Mouse (Mus musculus) lung, postnatal 14 days (tissue): ENCODE results near the gene Tnnt2.
A peak's percentile ranks its signal among the peaks of the same experiment; 100 is the strongest.

Experiments used
- DNase-seq: peaks from one replicate; pipeline ENCODE4 v3.0.0; 2021

The Tnnt2 gene

DNA sequence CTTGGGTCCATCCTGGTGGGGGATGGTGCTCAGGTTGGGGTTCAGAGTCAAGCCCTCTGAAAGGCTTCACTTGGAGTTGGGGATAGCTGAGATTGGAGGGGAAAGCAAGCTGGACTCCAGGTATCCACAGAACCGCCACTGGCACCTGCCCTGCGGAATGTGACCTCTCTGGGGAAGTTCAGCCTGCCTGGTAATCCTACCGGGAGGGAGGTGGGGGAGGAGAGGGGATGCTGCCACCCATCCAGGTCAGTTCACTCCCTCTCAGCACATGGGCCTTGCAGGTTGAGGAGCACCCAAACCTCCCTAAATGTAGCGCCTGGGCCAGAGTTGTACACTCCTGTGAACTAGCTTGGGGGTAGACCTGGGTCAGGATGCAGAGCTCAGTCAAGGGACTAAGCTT is 19.9 kb downstream of the Tnnt2 start:
- no peak for DNase-seq

DNA sequence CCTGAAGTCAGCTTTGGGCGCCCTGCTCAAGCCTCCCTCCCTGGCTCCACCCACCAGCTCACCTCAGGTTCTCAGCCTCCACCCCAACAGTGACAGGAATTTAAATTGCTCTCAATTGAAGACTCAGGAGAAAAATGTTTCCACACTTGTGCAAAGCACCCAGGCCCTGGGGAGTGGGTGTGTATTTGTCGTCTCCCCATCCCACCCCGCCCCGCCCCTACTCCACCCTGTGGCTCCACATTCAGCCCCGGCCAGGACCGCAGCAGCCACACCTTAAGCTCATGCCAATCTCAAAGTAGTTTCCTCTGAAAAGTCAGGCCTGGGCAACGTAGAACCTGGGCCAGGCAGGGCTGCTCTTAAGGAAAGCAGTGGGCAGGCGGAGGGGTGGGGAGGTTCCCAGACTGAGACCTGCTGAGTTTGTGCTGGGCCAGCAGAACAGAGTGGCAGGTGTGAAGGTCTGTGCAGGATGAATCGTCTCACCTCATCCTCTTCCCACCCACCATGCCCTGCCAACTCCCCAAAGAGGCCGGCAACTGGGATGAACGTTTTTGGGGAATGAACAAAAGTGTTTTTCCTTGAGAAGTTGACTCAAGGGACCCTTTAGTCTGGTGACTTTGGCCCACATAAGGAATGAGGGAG is 21.1 kb downstream of the Tnnt2 start:
- no peak for DNase-seq

DNA sequence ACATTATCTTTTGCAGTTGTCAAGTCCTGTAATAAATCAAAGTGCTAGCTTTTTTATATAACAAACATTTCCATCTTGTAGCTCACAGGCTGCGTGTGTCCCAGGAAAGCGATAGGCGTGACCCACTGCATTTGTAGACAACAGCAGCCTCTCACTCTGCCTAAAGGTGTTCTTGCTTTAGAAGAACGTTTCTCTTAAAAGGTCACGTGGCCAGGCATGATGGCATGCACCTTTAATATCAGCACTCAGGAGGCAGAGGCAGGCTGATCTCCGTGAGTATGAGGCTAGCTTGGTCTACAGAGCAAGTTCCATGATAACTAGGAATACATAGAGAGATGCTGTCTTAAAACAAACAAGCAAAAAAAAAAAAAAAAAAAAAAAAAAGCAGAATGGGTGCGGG is 22.4 kb downstream of the Tnnt2 start:
- no peak for DNase-seq

DNA sequence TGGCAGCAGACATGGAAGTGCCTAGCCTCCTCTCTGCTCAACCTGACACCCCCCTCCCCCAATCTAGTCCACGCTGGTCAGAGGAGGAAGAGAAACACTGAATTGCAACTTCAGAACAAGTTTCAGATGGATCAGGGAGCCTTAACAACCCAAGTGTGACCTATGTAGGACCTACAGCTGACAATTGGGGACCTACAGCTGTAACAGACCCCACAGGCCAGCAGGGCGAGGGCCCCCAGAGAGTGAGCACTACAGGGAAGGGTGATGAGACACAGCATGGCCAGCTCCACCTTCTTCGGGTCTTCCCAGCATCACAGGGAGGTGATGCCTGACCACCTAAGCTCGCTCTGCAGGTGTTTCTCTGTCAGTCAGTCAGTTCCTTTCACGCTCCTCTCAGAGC is 24.9 kb downstream of the Tnnt2 start:
- no peak for DNase-seq

DNA sequence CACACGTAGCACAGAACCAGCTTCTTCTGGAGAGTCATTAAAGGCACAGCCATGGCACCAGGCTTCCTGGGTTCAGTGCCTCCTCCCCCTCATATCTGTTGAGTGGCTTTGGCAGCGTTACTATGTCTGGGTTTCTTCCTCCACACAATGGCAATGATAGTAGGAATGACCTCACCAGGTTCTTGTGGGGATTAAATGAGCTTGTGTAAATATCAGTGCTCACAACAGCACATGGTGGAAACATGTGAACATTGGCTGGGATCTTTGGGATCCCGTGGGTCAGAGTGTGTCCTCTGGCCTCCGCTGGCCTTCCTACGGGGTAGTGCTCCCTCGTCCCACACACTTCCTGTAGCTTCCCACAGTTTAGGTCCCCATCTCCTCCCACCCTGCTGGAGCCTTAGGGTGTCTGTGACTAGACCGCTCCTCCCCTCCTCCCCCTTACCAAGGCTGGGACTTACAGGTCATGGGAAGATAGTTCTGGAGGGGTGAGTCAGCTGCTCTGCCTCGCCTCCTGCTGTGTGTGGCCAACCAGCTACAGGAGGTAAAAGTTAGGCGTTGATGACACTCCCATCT is 25.9 kb downstream of the Tnnt2 start:
- no peak for DNase-seq

DNA sequence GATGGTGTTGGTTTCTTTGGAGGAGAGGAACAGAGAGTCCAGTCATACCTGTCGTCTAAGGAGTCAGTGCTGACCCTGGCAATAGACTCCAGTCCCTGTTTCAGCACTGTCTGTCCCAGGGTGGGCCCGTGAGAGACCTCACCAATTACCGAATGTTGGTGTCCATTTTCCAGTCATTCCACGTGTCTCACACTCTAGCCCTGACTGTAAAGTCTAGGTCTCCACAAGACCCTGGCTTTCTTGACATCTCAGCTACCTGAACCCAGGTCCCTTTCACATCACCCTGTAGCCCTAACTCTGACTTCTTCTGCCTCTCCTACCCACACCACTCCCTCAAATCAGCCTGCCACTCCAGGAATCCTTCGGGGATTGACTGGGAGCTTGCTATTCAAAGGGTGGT is 26.4 kb downstream of the Tnnt2 start:
- DNase-seq: no peak

DNA sequence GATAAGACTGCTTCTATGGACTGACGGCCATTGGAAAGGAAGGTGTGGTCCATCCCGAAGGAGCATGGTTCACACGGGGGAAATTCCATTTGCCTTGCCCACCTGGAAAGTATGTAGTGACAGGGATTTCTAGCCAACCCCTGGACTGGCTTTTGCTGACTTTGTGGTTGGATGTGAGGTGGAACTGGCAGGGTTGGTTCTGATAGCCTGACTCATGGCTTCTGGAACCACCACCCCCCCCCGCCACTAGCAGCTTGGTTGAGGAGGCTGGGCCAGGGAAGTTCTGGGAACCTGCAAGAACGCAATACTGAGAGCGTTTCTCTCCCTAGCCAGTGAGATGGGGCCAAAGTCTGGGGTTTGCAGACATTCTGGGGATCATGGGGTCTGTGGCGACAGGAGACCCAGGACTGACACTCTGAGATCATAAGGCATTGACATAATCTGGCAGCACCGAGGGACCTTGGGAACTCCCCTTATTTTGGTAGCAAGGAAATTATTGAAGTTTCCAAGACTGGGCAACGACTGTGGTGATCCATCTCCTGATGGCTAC is 27.7 kb downstream of the Tnnt2 start:
- no peak for DNase-seq

DNA sequence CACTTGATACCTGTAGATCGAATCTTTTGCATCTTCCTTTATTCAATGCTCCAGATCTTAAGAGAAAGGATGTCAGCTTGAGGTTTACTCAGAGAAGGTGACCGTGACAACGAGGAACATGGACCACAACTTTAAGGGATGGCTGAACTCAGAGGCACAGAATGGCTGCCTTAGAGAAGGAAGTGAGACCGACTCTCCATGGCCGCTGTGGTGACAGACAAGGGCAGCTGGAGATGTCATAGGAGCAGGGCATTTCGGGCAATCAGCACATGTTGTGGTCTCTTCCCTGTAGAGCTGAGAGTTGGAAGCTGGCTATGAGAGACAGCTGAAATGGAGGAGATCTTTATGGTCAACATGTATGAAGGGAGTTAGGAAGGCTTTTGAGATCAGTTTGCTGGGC is 28.7 kb downstream of the Tnnt2 start:
- DNase-seq: no peak

DNA sequence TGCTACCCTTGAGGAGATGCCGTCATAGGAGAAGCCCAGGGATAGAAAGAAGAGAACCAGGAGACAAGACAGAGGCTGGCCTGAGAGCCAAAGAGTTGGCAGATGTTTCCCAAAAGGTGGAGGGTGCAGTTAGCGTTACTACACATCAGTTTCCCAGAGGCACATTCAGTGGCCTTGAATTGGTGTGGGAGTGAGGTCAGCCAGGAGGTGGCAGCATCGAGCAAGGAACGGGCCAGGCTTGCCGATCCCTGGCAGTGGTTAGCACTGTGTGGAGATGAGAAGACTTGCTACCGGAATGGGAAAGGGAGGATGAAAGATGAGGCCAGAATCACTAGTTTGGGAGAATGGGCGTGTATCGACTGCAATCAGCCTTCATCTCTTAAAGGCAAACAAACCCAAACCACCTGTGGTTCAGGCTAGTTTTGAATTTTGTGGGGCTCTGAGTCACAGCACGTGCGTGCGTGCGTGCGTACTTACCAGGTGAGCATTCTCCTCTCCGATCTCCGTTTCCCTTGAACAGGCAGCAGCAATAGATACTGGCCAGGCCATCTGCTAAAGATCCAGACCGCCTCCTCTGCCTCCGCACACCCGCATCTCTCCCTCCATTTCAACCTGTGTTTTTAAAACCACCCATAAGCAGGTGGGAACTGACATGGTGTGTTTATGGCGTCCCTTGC is 29.5 kb downstream of the Tnnt2 start:
- peak; percentile 87 for DNase-seq

DNA sequence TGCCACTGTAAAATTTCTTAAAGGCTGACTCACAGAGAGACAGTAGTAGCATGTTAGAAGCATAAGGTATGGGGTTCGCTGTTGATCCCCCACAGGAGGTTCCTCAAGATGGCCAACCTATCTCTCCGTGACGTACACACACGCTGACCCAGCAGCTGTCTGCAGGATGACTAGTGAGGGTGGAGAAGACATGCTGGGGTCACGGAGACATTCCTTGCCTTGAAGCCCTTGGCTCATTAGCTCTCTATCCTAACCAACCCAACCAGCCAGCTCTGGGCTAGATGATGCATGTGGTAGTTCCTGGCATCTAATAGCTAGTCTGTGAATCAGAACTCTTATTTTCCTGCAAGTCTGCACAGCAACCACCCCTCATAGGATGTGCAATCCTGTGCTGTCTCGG is 32.4 kb downstream of the Tnnt2 start:
- no peak for DNase-seq

DNA sequence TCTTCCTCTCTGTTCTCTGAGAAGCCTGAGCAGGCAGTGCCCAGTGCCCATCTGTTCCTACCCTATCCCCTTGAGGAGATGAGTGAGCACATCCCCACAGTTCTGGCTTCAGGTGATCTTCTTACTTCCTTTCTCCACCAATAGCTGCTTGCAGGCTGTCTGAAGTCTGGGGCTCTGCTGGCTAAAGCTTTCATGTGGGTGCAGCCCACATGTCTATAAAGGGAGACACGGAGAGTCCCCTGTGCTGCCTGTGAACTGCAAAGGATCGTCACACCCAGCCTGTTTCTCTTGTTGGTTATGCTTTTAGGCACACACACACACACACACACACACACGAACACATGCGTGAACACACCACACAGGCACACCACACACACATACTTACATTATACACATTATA is 36.8 kb downstream of the Tnnt2 start:
- no peak for DNase-seq

DNA sequence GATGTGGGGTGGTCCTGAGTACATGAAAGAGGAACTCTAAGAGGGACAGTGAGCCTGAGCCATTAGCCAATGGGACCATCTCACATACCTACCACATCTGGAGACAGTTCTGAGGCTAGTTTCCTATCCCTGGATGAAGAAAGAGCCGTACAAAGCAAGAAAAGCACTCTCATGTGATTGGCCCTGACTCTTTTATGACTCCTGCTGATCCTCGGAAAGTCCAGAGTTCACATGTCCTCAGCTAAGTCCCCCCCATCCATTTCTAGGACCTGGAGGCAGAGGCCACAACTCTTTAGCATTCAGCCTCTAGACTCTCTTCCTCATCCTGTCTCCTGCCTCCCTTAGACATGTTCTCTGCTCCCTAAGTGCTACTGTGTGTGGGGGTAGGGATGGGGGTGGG is 41.1 kb downstream of the Tnnt2 start:
- no peak for DNase-seq

DNA sequence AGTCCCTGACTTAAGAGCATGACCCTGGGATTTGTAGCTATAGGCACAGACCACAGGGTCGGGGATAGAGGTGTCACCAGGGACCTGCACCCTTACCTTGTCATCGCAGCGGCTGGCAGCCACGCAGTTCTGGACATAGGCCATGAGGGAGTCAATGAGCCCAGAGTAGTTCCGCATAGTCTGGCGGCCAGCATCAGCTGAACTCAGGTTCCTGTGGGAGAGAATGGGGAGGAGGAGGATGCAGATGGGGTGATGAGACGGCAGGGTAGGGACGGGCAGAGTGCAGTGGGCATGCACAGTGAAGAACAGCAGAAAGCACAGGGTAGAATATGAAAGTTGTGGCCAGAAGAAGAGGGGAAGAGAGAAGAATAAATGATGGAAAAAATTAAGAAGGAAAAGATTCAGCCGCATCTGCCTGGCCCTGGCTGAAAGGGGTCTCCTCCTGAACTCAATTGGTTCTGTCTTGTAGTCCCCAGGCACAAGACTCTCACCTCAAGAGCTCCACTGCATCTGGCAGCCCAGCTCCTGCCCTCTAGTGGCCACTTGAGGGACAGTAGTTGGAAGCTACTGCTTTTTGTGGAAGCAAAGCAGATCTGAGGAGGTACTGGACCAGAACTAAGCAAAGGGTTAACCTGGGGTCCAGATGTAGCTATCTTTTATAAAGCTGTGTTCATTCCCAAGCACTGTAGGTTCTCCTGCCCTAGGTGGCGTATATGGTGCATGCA is 46.4 kb downstream of the Tnnt2 start:
- peak; percentile 70 for DNase-seq

DNA sequence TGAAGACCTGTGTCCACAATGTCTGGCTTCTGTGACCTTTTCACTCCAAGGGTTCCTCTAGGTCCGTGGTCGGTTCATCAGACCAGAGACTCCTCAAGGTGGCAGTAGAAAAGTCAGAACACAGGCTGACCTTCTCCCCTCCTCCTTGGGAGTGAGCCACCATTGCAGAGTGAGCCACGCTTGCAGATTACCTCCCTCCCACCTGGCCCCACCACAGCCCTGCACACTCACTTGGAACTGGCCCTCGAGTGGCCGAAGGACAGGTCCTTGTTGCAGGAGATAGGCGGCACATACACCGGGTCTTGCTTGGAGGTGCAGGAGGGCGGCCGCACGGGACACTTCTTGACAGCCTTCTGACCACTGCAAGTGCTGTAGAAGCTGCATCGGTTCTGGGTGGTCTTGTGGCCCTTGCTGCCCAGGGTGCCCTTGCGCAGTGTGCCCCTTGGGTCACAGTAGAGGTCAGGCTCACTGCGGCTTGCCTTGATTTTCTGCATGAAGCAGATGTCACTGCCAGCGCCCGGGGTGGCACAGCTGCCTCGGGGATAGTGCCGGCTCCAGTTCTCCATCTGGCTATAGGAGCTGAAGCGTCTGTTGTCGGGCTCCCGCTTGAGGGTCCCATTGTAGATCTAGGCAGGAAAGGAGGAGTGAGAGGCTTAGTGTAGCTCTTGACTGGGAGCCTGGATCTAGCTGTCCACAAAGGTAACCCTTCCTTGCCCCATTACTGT is 53.5 kb downstream of the Tnnt2 start:
- DNase-seq: no peak

DNA sequence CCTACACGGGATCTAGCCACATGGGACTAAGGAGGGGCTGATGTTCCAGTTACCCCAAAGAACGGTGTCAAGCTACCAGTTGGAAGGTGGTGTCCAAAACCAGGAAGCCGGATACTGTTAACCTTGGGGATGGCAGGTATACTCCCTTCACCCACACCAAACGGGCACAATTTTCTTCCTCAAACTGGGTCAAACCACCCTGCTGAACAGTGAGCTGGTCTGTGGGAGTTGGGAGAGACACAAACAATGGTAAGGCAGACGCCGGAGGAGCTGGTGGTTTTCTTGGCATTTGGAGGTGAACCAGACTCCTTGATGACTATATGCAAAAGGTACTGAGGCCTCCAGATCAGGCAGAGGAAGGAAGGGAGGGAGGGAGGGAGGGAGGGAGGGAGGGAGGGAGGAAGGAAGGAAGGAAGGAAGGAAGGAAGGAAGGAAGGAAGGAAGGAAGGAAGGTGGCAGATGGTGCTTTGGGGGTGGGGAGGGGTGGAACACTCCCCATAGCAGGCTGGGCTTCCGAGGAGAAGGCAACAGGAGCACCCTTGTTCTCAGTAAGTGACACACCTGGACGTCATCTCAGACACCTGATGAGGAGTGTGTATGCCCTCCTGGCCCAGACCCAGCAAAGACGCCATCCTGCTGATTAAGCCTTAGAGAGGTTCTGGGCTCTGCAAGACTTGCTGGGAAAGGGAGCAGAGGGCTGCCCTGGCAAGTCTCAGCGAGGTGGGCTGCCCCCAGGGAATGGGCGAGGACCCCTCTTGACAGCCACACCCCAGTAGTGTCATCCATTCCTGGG is 55.5 kb downstream of the Tnnt2 start:
- no peak for DNase-seq

DNA sequence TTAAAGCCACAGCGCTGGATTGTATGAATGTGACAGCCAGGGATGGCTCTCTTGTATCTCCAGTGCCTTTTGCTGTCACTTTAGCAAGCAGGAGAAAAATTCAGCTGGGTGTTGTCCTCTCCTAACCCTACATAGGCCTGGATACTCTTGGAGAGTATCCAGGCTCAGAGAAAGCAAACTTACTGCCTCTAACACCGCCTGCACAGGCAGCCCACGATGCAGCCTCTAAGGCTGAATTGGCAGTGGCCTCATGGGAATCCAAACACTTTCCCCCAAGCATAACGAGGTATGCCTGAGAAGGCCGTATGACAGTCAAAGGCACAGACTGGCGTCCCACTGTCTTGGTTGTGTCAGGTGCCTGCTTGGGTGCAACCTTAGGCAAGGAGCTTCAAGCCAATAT is 56.1 kb downstream of the Tnnt2 start:
- DNase-seq: no peak

DNA sequence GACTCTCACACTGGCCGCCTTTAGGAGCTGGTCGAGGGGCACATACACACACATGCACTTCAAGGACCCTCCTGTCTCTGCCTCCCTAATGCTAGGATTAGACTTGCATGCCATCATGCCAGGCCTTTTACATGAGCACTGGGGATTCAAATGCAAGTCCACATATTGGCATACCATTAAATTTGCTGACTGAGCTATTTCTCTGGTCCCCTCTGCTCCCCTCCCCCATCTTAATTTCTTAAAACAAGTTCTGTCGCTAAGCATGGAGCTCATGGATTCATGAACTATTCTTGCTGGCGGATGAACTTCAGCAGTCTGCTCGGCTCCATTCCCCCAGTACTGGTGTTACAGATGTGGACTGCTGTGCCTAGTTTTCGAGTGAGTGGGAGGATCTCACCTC is 56.6 kb downstream of the Tnnt2 start:
- DNase-seq: no peak

DNA sequence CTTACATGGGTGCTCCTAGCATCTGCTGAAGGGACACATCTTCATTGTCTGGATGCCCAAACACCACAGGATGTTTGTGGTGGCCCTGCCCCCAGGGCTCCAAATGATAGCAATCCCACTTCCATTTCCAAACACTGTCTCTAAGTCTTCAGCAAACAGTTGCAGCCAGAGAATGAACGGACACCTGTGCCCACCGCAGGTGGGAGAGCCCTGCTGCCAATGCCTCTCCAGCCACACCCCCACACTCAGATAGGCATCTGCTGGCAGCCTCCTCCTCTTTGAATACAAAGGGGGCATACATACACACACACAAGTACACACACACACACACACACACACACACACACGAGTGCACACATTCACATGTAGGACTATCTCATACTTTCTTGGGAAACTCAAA is 57.2 kb downstream of the Tnnt2 start:
- no peak for DNase-seq

DNA sequence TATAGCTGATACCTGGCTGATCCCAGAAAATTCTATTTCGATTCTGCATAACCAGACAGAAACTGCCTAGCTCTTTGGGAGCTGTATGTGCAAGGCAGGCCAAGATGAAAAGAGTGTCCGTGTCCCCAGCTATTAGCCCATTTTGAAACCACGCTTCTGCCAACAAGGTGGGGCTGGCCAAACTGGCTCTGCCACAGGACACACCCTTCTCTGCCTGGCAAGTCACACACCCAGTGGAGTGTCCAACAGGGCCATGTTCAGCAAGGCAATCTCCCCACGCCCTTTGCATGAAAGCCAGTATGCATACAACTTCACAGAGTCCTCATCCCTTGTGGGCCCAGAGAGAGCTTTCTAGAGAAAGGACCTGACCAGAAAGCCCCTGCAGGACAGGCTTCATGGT is 59.2 kb downstream of the Tnnt2 start:
- no peak for DNase-seq

DNA sequence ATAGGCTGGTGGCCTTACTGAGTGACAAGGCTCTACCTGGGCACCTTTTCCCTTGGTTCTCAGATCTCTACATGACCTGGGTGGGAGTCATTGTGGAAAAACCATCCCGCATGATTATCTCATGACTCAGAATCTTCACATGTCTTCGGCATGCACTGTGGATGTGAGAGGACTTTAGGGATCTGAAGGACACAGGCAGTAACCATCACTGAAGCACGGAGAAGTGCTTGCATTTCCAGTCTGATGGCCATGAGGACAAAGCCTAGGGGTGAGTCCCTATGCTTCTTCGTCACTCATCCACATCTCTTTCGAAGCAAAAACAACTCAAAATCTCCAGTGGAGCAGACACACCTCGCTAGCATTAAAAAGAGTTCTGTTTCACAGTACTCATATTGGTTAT is 63.1 kb downstream of the Tnnt2 start:
- no peak for DNase-seq

DNA sequence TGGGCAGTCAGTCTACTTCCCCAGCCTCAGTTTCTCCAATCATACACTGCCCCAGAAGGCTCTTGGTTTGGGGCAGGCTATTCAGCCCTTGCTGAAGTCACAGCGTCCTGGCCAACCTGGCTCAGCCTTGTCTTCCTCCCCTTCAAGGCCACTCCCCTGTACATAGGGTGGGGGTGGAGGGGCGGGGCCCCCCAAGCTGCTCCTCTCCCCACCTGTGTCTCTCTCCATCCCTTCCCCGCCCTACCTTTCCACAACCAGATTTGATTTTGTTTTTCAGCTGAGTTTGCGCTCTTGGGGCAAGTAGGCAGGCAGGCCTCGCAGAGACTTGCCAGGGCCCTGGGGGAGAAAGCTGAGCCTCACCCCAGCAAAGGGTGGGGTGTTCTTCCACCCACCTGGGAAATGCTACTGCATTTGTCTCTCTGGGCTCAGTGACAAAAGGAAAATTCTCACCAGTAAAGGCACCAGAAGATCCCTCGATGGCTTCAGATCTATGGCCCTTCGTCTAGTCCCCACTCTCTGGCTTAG is 63.9 kb downstream of the Tnnt2 start:
- no peak for DNase-seq
